Mouse (Mus musculus) urinary bladder, postnatal 4 days (tissue): Measurements from ENCODE around the gene Ak1.

Experiments used
- DNase-seq, 2 experiments: peaks; one replicate each; pipeline ENCODE4 v3.0.0; 2021 to 2022; ENCODE audit warnings: low spot score in 2 of 2

Gene Ak1

DNA sequence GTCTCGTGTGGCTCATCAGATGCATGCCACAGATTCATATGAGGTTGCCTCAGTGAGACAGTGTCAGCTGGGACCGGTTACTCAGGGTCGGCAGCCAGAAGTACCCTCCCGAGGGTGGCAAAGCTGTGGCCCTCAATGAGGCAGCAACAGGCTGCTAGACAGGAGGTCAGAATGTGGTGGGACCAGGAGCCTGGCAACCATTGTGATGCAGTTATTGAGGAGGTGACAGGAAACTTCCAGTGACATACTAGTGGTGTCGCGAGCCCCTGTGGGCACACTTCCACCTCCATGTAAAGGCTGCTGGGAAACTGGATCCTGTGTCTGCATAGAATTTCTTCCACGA lies at the start of gene Ak1:
Gene Ak1, plus strand, starts transcription at position 242 of the 343 bp plus-strand sequence.
- no peak for DNase-seq

DNA sequence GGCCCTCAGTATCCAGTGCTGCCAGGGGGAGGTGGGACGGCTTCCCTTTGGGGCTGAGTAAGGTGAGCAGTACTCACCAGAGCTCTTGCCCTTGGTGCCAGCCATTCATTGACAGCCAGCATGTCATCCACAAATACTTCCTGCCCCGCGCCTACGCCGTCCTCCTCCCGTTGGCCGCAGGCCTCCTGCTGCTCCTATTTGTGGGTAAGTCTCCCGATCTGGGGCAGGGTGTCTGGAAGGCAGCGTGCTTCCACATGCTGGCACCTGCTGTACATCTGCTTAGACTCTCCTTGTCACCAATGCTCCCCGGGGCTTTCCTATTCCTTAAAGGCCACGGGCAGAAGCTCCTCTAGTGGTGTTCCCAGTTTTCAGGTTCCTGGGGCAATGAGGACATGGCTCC lies 49.4 kb upstream of the Ak1 start:
- no peak for DNase-seq

DNA sequence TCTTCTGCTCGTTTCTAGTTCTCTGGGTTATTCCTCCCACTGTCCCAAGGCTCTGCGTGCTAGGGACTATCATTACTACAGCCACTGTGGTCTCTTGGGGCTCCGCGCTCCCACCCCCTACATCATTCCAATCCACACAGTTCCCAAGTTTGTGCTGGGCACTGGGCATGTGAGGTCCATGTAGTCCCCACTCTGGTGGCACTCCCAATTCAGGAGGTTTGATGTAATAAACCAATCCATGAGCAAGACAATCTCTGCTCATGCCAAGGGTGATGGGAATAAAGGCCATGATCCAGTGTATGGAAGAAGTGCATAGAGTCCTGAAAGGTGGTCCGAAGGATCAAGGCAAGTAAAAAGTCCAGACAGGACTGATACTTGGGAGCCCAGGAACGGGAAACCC lies 47.1 kb upstream of the Ak1 start, which contains the start of gene Pip5kl1:
Gene Pip5kl1, plus strand, starts transcription at position 301 of the 400 bp plus-strand sequence.
- DNase-seq, result no peak

DNA sequence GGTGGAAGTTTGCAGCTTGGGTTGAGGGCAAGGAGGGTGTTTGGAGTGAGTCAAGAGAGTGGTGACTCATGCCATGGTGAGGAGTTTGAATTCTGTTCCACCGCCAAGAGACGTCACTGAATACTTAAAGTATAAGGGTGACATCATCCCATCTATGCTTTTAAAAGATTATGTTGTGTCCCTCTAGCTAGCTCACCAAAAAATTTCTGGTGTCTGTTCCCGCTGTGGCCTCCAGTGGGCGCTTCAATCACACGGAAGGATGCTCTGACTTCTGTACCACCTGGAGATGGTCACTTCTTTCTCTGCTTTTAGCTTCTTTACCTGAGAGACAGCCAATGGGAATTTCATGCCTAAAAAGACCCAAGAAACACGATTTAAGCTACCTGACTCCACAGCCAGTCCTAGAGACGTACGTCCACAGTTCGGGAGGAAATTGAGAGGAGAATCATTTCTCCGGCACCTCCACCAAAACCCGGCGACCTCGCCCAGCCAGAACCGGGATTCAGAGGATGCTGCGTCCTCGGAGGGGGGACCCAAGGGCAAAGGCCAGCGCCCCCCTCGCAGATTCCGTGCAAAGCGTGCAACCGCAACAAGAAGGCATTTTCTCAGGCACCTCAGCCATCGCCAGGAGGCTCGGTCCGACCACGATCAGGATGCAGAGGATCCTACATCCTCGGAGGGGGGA lies 46.5 kb upstream of the Ak1 start:
- DNase-seq, result no peak

DNA sequence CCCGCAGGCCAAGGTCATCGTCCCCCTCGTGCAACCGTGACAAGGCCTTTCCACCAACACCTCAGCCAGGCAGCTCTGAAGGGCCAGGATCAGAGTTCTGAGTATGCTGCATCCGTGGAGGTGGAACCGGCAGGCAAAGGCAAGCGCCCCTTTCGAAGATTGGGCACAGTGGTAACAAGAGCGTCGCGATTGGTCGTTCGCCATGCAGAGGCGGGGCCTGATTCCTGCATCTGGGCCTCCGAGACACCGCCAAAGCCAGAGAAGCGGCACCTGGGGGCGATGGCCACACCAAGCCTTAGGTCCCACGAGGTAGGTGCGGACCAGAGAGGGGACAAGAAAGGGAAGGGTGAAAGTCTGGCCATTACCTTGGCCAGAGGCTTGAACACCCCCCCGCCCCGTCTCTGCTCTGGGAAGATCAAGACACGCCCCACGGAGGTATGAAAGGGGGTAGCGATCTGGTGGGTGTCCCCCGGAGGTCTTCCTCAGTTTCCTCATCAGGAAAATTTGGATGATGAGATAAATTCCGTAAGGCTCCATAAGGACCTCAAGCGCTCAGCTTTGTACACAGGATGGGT lies 45.9 kb upstream of the Ak1 start, which contains the start of gene 9430097D07Rik:
Gene 9430097D07Rik, minus strand, starts transcription at position 99 of the 575 bp plus-strand sequence.
- no peak for DNase-seq

DNA sequence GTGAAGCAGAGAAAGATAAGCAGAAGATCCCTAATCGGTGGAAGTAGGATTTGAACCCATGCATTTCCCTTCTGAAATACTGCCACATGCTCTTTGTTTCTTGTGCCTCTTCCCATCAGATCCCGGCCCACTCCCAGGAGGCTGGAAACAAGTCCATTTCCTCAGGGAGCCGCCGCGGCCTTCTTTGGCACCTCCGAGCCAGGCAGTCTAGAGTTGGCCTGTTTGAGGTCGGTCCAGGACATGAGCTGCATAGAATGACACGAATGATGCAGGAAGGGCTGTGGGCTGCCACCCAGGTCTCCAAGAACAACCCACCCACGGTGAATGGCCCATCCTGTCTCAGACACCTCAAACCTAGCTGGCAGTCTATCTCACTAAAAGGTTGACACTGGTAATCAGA lies 45.0 kb upstream of the Ak1 start:
- DNase-seq, result no peak

DNA sequence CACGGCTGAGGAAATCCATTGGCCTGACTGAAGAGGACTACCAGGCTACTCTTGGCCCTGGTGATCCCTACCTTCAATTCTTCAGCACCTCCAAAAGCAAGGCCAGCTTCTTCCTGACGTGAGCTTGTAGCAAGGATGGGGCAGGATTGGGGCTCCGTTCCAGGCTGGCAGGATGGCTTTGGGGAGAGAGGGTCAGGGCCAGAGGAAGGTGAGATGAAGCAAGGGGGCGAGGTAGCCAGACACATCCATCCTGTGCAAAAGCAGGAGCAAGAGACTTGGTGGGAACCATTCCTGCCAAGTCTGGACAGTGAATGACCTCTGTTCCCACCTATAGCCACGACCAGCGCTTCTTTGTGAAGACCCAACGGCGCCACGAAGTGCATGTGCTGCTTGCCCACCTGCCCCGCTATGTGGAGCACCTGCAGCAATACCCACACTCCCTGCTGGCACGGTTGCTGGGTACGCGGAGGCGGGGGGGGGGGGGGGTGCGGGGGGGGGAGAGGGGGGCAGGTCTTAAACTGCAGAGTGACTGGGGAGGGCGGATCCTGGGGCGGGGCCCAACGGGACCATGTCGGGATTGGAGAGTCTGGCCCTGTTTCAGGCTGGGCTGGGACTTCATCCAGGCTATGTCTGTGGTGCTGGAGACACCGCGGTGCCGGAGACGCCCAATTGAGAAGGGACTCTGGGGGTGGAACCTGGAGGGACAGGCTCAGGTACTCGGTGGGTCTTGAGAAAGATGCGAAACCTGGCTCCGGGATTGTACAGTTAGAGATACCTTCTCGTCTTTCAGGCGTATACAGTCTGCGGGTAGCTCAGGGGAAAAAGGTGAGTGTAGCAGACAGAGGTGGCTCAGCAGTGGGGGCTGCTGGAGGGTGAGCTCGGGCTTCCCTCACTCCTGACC lies 43.2 kb upstream of the Ak1 start:
- DNase-seq, result no peak

DNA sequence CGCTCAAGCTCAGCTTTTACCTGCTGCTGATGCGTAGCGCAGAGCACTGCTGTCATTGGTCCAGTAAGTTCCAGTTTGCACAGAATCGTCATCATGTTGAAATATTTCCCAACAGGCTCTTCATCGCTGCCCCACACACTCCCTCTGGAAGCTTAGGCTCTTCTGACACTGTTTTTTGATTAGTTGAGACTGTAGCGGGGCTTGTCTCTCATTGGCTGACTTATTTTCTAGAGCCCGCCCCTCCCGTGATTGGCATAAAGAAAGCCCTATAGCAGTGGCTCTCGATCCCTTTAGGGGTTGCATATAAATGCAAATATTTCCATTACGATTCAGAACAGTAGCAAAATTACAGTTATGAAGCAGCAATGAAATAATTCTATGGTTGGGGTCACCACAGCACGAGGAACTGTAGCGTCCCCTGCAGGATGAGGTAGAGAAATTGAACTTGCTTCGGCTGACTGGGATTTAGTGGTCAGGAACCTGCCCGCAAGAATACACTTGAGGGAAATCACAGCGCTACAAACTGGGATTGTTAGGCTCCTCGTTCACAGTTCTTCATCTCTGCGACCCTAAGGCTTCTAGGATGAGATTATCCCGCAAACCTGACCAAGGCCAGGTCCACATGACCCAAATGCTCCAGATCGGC lies 40.0 kb upstream of the Ak1 start:
- DNase-seq, result no peak

DNA sequence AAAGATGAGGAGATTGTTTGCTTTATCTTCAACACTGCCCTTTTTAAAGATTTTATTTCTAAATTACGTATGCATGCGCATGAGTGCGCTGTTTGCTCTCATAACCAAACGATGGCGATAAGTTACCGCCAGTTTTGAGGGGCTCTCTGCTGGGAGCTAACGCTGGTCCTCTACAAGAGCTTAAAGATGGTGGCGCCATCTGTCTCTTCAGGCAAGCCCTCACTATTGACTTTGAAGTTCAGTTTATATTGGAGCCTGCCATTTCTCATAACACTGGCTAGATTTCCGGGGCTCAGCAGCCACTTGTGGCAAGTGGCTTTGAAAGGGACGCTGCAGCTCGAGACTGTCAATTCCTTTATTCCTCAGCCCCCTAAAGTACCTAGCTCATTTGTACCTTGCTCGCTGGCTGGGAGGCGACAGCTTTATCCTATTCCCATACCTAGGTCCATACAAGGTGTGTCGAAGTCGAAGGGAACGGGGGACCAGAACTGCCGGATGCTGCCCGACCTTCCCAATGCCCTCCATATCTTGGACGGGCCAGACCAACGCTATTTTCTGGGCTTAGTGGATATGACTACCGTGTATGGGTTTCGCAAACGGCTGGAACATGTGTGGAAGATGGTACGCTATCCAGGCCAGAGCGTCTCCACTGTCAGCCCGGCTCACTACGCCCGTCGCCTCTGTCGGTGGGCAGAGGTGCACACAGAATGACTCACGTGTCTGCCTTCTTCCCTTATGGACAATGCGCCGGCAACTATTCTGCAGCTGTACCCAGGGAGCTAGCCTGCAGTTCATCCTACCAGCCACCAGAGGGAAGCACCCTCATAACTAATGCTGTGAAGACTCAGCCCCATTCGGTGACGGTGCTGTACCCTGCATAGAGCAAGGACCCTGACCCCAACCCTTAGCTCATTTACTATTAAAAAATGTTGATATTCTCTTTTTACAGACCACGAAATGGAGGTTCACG lies 38.4 kb upstream of the Ak1 start:
- peak; percentile 72 to 79 for DNase-seq

DNA sequence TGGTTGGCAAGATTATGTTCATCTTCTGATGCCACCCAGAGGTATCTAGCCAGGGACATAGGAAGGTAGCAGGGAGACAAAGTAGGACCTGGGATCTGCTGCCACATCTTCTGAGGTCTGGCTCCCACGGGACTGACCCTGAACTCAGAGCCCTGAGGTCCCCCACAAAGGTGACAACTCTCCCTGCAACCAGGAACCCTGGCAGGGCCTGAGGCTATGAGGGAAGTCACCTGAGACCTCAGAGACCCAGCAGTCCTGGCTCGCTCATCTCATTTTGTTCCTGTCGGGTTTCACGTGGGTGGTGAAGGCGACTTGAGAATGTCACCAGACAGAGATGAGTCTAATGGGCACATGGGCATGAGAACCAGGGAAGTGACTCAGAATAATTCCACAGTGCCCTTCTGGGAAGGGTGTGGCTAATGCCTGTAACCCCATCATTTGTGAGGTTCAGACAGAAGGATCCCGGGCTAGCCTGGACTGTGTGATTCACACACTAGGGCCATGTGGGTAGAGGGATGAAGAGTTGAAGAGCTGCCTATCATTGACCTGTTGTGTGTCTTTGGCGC lies 36.3 kb upstream of the Ak1 start:
- no peak for DNase-seq

DNA sequence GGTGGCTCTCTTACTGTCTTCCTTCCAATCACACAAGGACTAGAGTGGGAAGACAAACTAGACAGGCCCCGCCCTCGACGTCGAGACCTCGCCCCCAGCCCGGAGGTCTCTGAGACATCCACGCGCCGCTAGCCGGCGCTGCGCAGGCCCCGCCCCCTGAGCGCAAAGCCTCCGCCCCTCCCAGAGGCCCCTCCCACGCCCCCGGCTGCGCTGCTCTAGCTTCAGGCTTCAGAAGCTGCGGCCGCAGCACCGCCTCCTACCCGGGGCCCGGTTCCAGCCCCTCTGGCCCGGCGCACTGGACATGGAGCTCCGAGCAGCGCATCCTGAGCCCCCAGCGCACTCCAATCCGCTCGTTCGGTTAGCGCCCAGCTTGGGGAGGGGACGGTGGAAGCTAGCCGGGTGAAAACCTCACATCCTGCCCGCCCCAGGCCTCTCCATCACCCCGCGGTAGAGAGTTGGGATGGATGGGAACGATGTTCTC lies 34.6 kb upstream of the Ak1 start, which contains the start of gene St6galnac4:
Gene St6galnac4, plus strand, starts transcription at position 225 of the 481 bp plus-strand sequence.
- DNase-seq, result peak; percentile 89 to 93

DNA sequence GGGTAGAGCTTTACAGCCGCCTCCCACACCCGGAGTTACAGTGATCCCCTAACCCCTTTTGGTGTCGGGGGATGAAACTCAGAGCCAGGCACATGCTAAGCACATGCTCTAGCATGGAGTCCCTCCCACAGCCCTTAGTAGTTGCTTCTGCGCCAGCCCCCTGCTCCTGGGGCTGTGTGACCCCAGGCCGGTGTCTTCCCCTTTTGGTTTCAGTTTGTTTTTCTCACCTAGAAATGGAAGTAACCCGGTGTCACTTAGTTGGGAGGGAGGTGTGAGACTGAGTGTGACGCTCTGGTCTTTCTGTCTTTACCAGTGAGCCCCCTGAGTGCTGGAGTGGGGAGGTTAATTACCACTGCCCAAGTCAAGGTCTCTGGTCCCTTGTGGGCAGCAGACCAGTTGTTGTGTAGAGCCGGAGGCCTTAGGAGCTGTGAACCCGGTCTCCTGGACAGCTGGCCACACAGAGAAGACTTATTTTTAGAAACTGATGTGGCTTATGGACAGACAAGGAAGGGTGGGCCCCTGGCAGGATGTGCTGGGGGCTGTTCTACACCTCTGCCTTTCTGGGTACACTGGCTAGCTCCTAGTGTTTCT lies 33.7 kb upstream of the Ak1 start:
- no peak for DNase-seq

DNA sequence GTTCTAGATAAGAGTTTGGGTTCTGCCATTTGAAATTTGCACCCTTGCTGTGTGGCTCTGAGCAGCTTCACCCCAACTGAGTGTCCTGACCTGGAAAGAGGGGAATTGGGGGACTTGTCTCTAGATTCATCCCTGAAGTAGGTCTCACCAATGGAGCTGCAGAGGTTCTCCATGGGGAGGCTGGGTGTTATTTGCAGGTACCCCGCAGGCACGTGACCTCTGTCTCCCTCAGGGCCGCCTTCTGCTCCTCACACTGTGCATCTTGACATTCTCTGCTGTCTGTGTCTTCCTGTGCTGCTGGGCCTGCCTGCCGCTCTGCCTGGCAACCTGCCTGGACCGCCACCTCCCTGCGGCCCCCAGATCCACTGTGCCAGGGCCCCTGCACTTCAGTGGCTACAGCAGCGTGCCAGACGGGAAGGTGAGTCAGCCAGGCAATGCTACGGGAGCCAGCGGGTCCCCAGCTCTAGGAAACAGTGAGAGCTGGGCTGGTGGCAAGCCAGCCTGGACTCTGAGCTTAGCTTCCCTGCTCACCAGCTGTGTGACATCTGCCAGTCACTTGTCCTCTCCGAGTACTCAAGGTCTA lies 32.3 kb upstream of the Ak1 start:
- DNase-seq, result no peak

DNA sequence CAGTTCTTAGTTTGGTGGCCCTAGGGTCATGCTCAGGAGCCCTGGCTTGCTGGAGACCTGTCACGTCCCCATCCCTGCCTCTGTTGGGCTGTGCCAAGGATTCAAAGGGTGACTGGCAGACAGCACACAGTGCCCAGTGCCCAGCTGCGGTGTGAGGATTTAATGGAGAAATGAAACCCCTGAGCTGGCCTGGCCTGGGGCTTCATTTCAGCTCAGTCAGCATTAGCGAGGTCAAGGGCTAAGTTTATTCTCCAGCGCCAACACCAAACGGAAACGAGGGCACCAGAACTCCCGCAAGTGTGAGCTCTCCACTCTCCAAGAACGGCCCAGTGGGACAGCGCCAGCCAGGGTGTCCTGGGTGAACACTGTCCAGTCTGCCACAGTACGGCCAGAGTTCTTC lies 31.3 kb upstream of the Ak1 start:
- DNase-seq, result no peak

DNA sequence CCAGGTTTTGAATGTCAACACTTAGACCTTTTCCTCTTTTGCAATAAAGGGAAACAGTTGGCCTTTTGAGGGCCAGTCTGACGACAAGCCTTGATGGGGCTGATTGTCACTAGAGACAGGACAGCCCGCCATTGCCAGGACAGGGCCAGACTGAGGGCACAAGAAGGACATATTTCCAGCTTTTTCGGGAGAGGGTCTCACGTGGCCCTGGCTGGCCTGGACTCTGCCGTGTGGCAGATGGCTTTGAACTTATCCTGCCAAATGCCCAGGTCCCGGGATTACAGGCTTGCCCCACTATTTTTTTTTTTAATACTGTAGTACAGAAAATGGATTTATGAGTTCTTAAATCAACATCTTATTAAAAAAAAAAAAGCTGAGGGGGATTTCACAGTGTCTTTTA lies 30.3 kb upstream of the Ak1 start:
- no peak for DNase-seq

DNA sequence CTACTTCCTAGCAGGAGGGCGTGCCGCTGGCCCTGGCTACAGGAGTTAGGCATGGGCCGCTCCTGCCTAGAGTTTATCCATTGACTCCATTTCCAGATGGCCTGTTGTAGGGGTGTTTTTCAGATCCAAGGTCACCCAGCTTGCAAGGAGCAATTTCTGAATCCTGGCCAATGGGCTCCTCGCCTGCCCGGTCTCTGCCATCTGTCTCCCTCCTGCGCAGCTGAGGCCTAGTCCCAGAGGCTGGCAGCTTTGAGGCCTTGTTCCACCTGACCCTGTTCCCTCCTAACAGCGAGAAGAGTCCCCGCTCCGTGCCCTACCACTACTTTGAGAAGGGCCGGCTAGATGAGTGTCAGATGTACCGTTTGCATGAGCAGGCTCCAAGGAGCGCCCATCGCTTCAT lies 24.8 kb upstream of the Ak1 start:
- no peak for DNase-seq

DNA sequence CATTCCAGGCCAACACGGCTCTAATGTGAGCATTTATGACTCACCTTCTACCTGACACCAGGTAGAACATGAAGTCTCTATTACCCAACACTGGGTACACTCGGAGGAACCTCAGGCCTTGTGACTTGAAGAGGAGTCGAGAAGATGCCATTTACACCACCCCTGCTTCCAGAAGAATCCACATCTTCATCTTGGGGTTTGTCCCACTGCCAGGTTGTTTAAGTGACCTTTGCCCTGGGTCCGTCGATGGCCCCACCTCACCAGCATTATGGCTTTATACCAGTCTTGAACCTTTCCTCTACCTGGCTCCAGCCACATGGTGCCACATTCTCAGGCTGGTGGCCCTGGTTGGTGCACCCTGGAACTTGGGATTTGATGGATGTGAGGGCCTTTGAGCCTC lies 24.3 kb upstream of the Ak1 start:
- no peak for DNase-seq

DNA sequence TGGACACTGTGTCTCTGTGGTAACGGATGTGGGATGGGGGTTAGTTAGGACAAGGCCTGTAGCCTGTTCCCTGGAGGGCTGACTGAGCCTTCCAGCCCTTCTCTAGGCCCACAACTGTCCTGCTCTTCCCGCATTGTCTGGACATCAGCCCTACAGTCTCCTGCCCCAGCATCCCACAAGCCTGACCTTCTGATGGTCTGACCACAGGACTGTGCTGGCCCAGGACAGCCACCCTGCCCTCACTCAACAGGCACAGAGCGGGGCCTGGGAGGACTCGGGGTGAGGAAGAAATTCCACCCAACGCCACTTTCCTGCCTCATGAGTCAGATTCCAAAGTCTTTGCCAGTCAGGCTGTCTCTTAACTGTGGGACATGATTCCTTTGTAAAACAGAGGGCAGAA lies 23.9 kb upstream of the Ak1 start:
- no peak for DNase-seq

DNA sequence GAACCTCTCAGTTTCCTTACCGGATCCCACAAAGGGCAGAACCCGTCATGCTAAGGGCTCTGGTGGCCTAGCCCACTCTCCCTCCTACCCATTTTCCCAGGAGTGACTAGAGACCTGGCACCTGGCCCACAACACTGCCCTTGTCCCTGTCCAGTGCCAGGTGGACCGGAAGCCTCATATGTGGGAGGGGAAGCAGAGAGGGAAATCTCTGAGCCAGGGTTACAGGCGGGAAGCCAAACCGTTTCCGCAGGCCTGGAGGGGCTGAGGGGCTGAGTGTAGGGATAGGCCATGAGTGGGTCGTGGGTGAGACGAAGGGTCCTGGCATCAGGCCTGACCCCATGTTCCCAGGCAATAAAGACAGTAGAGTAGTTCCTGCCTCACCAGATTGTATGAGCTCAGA lies 23.1 kb upstream of the Ak1 start:
- no peak for DNase-seq

DNA sequence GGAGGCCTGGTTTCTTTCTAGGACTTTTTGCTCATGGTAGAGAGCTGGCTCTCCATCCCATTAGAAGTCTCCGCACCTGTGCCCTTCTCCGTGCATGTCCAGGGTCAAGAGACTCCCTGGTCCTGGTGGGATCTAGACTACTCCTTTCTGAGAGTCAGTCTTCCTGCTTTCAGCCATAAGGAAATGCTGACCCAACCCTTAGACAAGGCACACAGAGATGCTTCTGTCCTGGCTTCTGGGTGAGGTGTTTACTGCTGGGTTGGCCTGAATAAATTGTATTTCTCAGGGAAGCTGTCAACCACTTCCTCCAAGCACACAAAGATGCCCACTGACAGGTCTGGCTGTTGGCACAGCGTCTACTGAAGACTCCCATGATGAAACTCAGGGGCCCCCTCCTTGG lies 22.1 kb upstream of the Ak1 start, which contains the start of gene St6galnac6:
Gene St6galnac6, plus strand, starts transcription at position 301 of the 400 bp plus-strand sequence.
- no peak for DNase-seq
